Mouse (Mus musculus) hindbrain, embryonic 12.5 days (tissue): ENCODE measurements at regions not wholly inside any gene's neighbourhood (a gene's known extent, or its start where the extent isn't known, plus 50 kb on each side); places are given as distances from the start of the nearest gene placed in this dataset.

ENCODE experiments used
- ATAC-seq: fragments of 200-750 bp; cut with Nextera tagmentation; 2 replicates; pipeline ENCODE4 v1.8.0; 2017; ENCODE audit warnings: moderate TSS enrichment; ENCODE audit not compliant: low FRiP score
- H3K27ac ChIP-seq: fragments of 300-500 bp; sonication (generic); 2 replicates; pipeline ENCODE4 v1.5.1; 2016; ENCODE audit warnings: mild to moderate bottlenecking
- H3K27me3 ChIP-seq: fragments of 300-500 bp; sonication (generic); 2 replicates; pipeline ENCODE4 v1.6.1; 2016; ENCODE audit warnings: mild to moderate bottlenecking
- H3K36me3 ChIP-seq: fragments of 300-500 bp; sonication (generic); 2 replicates; pipeline ENCODE4 v1.6.1; 2016; ENCODE audit warnings: mild to moderate bottlenecking
- H3K4me1 ChIP-seq: fragments of 300-500 bp; sonication (generic); 2 replicates; pipeline ENCODE4 v1.6.1; 2016
- H3K4me2 ChIP-seq: fragments of 300-500 bp; sonication (generic); replicated peaks from 2 replicates; pipeline ENCODE4 v1.6.1; 2016; ENCODE audit warnings: mild to moderate bottlenecking
- H3K4me3 ChIP-seq: fragments of 300-500 bp; sonication (generic); 2 replicates; pipeline ENCODE4 v1.5.1; 2016; ENCODE audit warnings: mild to moderate bottlenecking
- H3K9ac ChIP-seq: fragments of 300-500 bp; sonication (generic); 2 replicates; pipeline ENCODE4 v1.6.1; 2016; ENCODE audit warnings: mild to moderate bottlenecking, moderate library complexity
- H3K9me3 ChIP-seq: fragments of 300-500 bp; sonication (generic); replicated peaks from 2 replicates; pipeline ENCODE4 v1.6.1; 2016; ENCODE audit warnings: mild to moderate bottlenecking
- WGBS: fragments of 180-500 bp; shearing (Covaris S2); methylation state at CpG from one replicate; pipeline ENCODE4 v1.1.7; 2016; 5-methylcytosine and 5-hydroxymethylcytosine counted together

- H3K36me3 ChIP-seq: no peaks in the 10 kb centered on the region
- ATAC-seq: no peak
- no peaks in the 10 kb centered on the region for H3K4me1 ChIP-seq
- 82% methylated on average over 6 of the region's 6 CpGs for WGBS
- H3K4me2 ChIP-seq: no peak overlapping the region
- H3K4me3 ChIP-seq: no peak overlapping the region
- no peak overlapping the region for H3K27ac ChIP-seq
- no peak overlapping the region for H3K9ac ChIP-seq
- H3K9me3 ChIP-seq: no peaks in the 10 kb centered on the region
- H3K27me3 ChIP-seq: no peaks in the 10 kb centered on the region
Observed at GRCm38 (mm10) chr10:66940368-66940767, 155.6 kb upstream of the Jmjd1c start.

GRCm38 (mm10) chr10:66940922-66941321, 155.0 kb upstream of the Jmjd1c start:
- H3K9me3 ChIP-seq: no peaks in the 10 kb centered on the region
- H3K4me3 ChIP-seq: no peak overlapping the region
- H3K36me3 ChIP-seq: no peaks in the 10 kb centered on the region
- no peaks in the 10 kb centered on the region for H3K27me3 ChIP-seq
- no peak overlapping the region for H3K4me2 ChIP-seq
- H3K27ac ChIP-seq: no peak overlapping the region
- no peak for ATAC-seq
- no peaks in the 10 kb centered on the region for H3K4me1 ChIP-seq
- WGBS: 86% methylated on average over 5 of the region's 5 CpGs
- H3K9ac ChIP-seq: no peak overlapping the region

- H3K4me3 ChIP-seq: no peak overlapping the region
- H3K27me3 ChIP-seq: no peaks in the 10 kb centered on the region
- no peak overlapping the region for H3K9ac ChIP-seq
- H3K27ac ChIP-seq: no peak overlapping the region
- H3K9me3 ChIP-seq: no peaks in the 10 kb centered on the region
- no peak for ATAC-seq
- WGBS: 88% methylated on average over 3 of the region's 3 CpGs
- no peaks in the 10 kb centered on the region for H3K36me3 ChIP-seq
- H3K4me1 ChIP-seq: no peaks in the 10 kb centered on the region
- H3K4me2 ChIP-seq: no peak overlapping the region
Observed at GRCm38 (mm10) chr10:66941974-66942373, 154.0 kb upstream of the Jmjd1c start.

- H3K4me3 ChIP-seq: no peak overlapping the region
- H3K4me2 ChIP-seq: no peak overlapping the region
- H3K36me3 ChIP-seq: no peaks in the 10 kb centered on the region
- no peaks in the 10 kb centered on the region for H3K27me3 ChIP-seq
- H3K27ac ChIP-seq: no peak overlapping the region
- 59% methylated on average over 5 of the region's 5 CpGs for WGBS
- no peaks in the 10 kb centered on the region for H3K4me1 ChIP-seq
- H3K9me3 ChIP-seq: no peaks in the 10 kb centered on the region
- no peak overlapping the region for H3K9ac ChIP-seq
- no peak for ATAC-seq
Observed at GRCm38 (mm10) chr10:66943875-66944274, 152.1 kb upstream of the Jmjd1c start.

GRCm38 (mm10) chr10:66946161-66946560, 149.8 kb upstream of the Jmjd1c start:
- no peaks in the 10 kb centered on the region for H3K36me3 ChIP-seq
- no peak overlapping the region for H3K4me2 ChIP-seq
- H3K9ac ChIP-seq: no peak overlapping the region
- H3K27ac ChIP-seq: no peak overlapping the region
- H3K4me1 ChIP-seq: no peaks in the 10 kb centered on the region
- no peaks in the 10 kb centered on the region for H3K27me3 ChIP-seq
- 87% methylated on average over 2 of the region's 2 CpGs for WGBS
- H3K9me3 ChIP-seq: no peaks in the 10 kb centered on the region
- H3K4me3 ChIP-seq: no peak overlapping the region
- ATAC-seq: no peak

- no peak overlapping the region for H3K27ac ChIP-seq
- H3K9me3 ChIP-seq: no peaks in the 10 kb centered on the region
- H3K4me2 ChIP-seq: no peak overlapping the region
- no peak for ATAC-seq
- 97% methylated on average over 2 of the region's 2 CpGs for WGBS
- no peak overlapping the region for H3K4me3 ChIP-seq
- H3K4me1 ChIP-seq: no peaks in the 10 kb centered on the region
- H3K27me3 ChIP-seq: no peaks in the 10 kb centered on the region
- no peak overlapping the region for H3K9ac ChIP-seq
- no peaks in the 10 kb centered on the region for H3K36me3 ChIP-seq
Observed at GRCm38 (mm10) chr10:66948329-66948728, 147.6 kb upstream of the Jmjd1c start.

GRCm38 (mm10) chr10:66950441-66950840, 145.5 kb upstream of the Jmjd1c start:
- Histone ChIP-seq H3K9ac (no peak overlapping the region), H3K4me3 (no peak overlapping the region), H3K4me2 (no peak overlapping the region), H3K9me3 (no peaks in the 10 kb centered on the region), H3K36me3 (no peaks in the 10 kb centered on the region), H3K27ac (no peak overlapping the region), H3K4me1 (no peaks in the 10 kb centered on the region), H3K27me3 (no peaks in the 10 kb centered on the region)
- WGBS: 89% methylated on average over 4 of the region's 4 CpGs
- ATAC-seq: no peak

- Histone ChIP-seq H3K36me3 (no peaks in the 10 kb centered on the region), H3K9ac (no peak overlapping the region), H3K4me2 (no peak overlapping the region), H3K4me1 (peaks cover 5% of the 10 kb centered on the region; the same call in 1 of the 2 replicates), H3K4me3 (no peak overlapping the region), H3K27me3 (no peaks in the 10 kb centered on the region), H3K9me3 (no peaks in the 10 kb centered on the region), H3K27ac (no peak overlapping the region)
- WGBS: 88% methylated on average over 8 of the region's 8 CpGs
- no peak for ATAC-seq
Observed at GRCm38 (mm10) chr10:66951231-66951822, 144.6 kb upstream of the Jmjd1c start.

GRCm38 (mm10) chr10:66951935-66952334, 144.0 kb upstream of the Jmjd1c start:
- no peak for ATAC-seq
- Histone ChIP-seq H3K36me3 (no peaks in the 10 kb centered on the region), H3K27ac (no peak overlapping the region), H3K4me3 (no peak overlapping the region), H3K9me3 (no peaks in the 10 kb centered on the region), H3K9ac (no peak overlapping the region), H3K4me2 (no peak overlapping the region), H3K4me1 (peaks cover 5% of the 10 kb centered on the region; the same call in 1 of the 2 replicates), H3K27me3 (no peaks in the 10 kb centered on the region)
- WGBS: 71% methylated on average over 9 of the region's 9 CpGs

- Histone ChIP-seq H3K9ac (no peak overlapping the region), H3K4me2 (no peak overlapping the region), H3K4me1 (peaks cover 5% of the 10 kb centered on the region; the same call in 1 of the 2 replicates), H3K27me3 (no peaks in the 10 kb centered on the region), H3K9me3 (no peaks in the 10 kb centered on the region), H3K36me3 (no peaks in the 10 kb centered on the region), H3K27ac (no peak overlapping the region), H3K4me3 (no peak overlapping the region)
- 78% methylated on average over 10 of the region's 10 CpGs for WGBS
- no peak for ATAC-seq
Observed at GRCm38 (mm10) chr10:66953248-66953975, 142.5 kb upstream of the Jmjd1c start.

- no peak for ATAC-seq
- Histone ChIP-seq H3K27me3 (no peaks in the 10 kb centered on the region), H3K4me1 (peaks cover 5% of the 10 kb centered on the region; the same call in 1 of the 2 replicates), H3K4me2 (no peak overlapping the region), H3K4me3 (no peak overlapping the region), H3K36me3 (no peaks in the 10 kb centered on the region), H3K9ac (no peak overlapping the region), H3K9me3 (no peaks in the 10 kb centered on the region), H3K27ac (no peak overlapping the region)
- 73% methylated on average over 4 of the region's 4 CpGs for WGBS
Observed at GRCm38 (mm10) chr10:66953976-66954505, 141.9 kb upstream of the Jmjd1c start.

- WGBS: 69% methylated on average over 5 of the region's 5 CpGs
- H3K27me3 ChIP-seq: no peaks in the 10 kb centered on the region
- H3K4me2 ChIP-seq: no peak overlapping the region
- H3K36me3 ChIP-seq: no peaks in the 10 kb centered on the region
- no peak overlapping the region for H3K9ac ChIP-seq
- H3K4me1 ChIP-seq: peaks cover 5% of the 10 kb centered on the region; the same call in 1 of the 2 replicates
- no peak overlapping the region for H3K27ac ChIP-seq
- ATAC-seq: no peak
- no peaks in the 10 kb centered on the region for H3K9me3 ChIP-seq
- H3K4me3 ChIP-seq: no peak overlapping the region
Observed at GRCm38 (mm10) chr10:66955430-66955829, 140.5 kb upstream of the Jmjd1c start.

GRCm38 (mm10) chr10:66956619-66957018, 139.3 kb upstream of the Jmjd1c start:
- 92% methylated on average over 4 of the region's 4 CpGs for WGBS
- no peaks in the 10 kb centered on the region for H3K27me3 ChIP-seq

More at GRCm38 (mm10) chr10:66956619-66957018, 139.3 kb upstream of the Jmjd1c start:
- no peak overlapping the region for H3K4me3 ChIP-seq
- no peaks in the 10 kb centered on the region for H3K9me3 ChIP-seq
- no peak overlapping the region for H3K9ac ChIP-seq
- H3K27ac ChIP-seq: no peak overlapping the region
- H3K4me2 ChIP-seq: no peak overlapping the region
- H3K36me3 ChIP-seq: no peaks in the 10 kb centered on the region
- peaks cover 5% of the 10 kb centered on the region; the same call in 1 of the 2 replicates for H3K4me1 ChIP-seq
- ATAC-seq: no peak
